Mouse (Mus musculus): ENCODE results near the gene Zfp423.
"Not testable (repeated sequence)": the region's sequence is repeated elsewhere in the genome, so short reads cannot be mapped to it uniquely, and the experiment has no call there.

Gene Zfp423

GRCm38 (mm10) chr8:87904108-87904507 is 55.3 kb downstream of the Zfp423 start:
- in situ Hi-C loops (cut with MboI, MseI) = no loop called here

DNA sequence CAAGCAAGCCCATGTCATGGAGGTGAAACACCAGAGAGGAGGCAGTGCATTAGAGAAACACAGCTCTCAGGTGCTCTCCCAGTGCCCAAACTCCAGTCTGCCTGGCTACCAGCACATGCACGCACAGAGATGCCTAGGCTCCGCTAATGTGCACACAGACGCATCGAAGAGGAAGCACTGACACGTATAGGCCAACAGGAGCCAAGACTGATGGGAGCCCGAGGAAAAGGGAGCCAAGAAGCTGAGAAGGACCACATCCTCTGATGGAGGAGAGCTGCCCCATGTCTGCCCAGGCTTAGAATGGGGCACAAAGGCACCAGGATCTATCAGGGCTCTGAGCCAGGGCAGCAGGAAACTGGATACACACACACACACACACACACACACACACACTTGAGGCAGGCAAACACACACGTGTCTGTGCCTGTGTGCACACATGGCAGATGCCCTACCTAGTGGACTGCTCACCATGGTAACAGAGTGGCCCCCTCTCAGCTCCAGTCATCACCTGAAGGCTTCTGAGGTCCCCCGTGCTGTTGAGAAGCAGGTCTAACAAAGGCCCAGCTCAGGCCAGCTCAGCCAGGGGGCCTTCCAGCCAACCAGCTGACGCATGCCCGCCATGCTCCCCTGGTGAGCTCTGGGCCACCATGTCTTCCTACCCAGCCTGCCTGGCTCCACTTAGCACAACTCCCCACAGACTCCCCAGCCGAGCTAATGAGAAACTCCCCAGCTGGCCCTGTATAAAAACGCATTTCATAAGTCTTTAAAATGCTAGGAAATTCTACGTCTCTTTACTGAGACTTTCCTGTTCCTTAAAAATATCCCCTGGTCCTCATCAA is 64.0 kb downstream of the Zfp423 start:
- in situ Hi-C loops (cut with MboI, MseI) = no loop called here

DNA sequence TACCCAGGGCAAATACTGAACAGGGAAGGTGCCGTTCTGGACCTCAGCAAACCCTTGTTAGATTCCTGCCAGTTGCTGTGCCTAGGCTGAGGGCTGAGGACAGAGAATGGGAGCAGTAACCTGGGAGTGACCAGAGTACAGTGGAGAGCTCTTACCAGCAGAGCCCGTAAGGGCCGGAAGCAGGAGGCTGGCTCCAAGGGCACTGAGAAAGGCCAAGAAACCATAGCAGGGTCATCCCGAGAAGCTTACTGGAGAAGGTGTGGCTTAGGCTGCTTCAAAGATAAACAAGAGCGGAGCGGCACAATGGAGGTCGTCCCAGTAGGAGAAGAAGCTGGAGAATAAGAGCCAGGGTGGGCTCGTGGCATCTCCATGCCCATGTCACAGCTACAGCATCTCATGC is 65.1 kb downstream of the Zfp423 start:
- in situ Hi-C loops (cut with MboI, MseI) = no loop called here

DNA sequence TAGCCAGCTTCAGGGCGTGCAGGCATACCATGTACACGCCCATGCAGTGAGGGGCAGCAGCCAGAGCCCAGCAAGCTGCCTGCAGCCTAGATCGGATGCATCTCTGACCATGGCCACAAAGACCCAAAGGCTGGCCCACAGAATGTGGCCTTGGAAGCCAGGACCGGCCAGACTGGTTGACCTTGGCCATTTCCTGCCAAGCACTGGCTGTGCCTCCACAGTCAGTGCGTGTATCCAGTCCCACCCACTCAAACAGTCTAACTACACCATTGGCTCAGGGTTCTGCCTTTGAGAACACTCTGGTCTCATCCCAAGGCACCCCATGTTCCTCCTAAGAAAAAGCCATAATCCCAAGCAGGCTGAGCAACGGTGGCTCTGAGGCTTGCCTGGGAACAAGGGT is 65.8 kb downstream of the Zfp423 start:
- in situ Hi-C loops (cut with MboI, MseI) = no loop called here

DNA sequence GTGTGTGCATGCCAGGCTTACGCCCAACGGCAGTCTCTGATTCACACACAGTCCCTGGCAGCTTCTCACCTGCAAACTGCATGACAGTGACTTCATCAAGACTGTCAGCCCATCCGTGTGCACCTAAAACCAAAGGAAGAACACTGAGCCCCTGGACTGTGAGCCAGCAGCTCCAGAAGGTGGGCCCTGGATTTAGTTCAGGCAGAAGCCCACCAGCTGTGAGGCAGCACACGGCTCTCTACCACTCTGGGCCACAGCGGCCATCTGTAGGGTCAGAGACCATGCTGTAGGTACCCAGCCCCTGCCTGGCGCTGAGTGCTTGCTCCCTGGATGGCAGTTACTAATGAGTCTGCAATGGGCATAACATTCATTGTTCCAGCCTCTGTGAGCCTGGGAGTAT is 66.5 kb downstream of the Zfp423 start:
- in situ Hi-C loops (cut with MboI, MseI) = no loop called here

- in situ Hi-C loops (cut with MboI, MseI) = no loop called here
These were observed 67.5 kb downstream of the Zfp423 start for GRCm38 (mm10) chr8:87891884-87892283.

- in situ Hi-C loops (cut with MboI, MseI) = no loop called here
These were observed 71.4 kb downstream of the Zfp423 start for GRCm38 (mm10) chr8:87887956-87888355.

DNA sequence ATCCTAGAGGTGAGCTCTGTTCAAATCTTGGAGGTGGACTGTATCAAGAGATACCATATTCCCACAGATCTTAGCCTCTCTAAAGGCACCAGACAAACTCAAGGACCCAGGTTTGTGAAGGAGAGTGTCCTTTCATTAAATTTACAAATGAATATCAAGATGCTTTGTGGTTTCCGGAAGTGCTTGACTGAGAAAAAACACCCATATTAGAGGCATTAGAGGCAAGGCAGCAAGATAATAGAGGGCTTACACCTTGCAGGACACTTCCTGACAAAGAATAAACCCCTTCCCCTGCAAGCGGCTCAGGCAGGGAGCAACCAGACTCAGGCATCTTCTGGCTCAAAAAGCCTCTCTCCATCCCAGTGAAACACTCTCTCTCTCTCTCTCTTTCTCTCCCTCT is 78.3 kb downstream of the Zfp423 start:
- in situ Hi-C loops (cut with MboI, MseI) = no loop called here

- in situ Hi-C loops (cut with MboI, MseI) = no loop called here
These were observed 83.5 kb downstream of the Zfp423 start for GRCm38 (mm10) chr8:87875852-87876251.

- in situ Hi-C loops (cut with MboI, MseI) = no loop called here
These were observed 83.9 kb downstream of the Zfp423 start for GRCm38 (mm10) chr8:87875452-87875851.

DNA sequence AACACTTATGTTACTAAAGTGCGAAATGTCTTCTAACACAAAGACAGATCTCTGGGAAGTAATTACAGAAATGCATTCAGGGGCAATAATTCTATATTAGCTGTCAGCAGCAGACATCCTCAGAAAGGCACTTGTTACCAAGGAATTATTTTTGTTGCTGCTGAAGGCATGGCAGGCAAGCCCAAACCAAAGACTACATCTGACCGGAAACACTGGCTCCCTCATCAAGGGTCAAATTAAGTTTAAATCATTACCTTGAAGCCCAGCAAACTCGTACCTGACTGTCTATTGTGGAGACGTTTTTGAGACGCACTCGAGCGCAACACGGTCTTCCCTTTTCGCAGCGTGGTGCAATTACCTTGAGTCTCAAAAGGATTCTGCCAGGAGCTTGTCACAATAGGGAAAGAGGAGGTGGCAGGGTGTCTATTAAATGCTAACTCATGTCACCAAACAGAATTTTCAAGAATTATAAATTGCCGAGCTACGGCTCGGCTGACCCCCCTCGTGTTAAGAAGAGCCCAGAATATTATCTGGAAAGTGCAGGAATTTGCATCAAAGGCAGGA is 86.3 kb downstream of the Zfp423 start:
- in situ Hi-C loops (cut with MboI, MseI) = no loop called here

GRCm38 (mm10) chr8:87872356-87872930 is 87.0 kb downstream of the Zfp423 start:
- in situ Hi-C loops (cut with MboI, MseI) = no loop called here

GRCm38 (mm10) chr8:87866586-87866985 is 92.8 kb downstream of the Zfp423 start:
- in situ Hi-C loops (cut with MboI, MseI) = no loop called here

DNA sequence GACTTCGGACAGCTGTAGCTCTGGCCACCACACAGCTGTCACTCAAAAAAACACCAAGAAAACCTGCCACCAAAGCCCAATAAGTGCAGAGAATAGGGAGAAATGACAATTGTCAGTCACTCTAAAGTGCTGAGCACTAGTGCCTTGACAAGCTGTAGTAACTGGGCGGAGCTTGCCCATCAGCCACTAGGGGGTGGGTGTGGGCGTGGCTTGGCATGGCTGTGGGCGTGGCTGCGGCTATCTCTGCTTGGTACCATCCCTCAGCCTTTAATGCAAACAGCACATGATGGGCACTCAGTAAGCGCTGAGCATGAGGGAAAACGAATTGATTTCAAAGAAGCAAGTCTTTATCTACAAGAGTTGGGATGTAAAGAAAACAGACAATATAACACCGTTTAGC is 95.2 kb downstream of the Zfp423 start:
- in situ Hi-C loops (cut with MboI, MseI) = no loop called here

DNA sequence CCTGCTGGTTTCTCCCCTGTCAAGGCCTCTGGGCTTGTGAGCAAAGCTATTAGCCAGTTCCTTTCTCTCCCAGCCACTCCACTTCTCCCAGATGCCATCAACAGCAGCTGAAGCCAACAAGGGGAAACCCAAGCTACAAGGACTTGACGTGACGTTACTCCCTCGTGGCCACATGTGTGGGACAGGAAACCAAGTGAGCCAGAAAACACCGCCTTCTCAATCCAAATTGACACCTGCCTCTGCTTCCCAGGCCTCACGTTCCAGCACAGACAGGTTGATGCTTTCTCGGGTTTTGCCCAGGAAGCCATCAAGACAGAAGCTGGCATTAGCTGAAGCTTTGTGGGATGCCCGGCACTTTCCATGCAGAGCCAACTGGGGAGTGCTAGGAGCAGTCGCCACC is 96.3 kb downstream of the Zfp423 start:
- in situ Hi-C loops (cut with MboI, MseI) = no loop called here

DNA sequence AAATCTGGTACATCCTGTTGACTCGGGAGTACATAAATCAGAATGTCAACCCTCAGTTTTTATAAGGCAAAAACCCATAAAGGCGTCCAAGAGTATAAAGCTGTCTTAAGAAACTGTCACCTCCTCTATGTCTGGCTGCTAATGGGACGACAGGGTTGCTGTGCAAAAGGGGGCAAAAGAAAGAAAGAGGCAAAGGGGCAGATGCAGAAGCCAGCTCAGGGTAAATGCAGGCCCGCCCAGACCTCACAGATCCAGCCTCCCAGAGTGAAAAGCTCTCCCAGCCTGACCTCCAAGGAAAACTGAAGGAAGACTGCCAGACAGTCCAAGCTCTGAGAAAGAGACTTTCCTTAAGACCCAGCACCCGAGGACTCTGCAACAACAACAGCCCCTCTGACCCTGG is 97.7 kb downstream of the Zfp423 start:
- in situ Hi-C loops (cut with MboI, MseI) = no loop called here

DNA sequence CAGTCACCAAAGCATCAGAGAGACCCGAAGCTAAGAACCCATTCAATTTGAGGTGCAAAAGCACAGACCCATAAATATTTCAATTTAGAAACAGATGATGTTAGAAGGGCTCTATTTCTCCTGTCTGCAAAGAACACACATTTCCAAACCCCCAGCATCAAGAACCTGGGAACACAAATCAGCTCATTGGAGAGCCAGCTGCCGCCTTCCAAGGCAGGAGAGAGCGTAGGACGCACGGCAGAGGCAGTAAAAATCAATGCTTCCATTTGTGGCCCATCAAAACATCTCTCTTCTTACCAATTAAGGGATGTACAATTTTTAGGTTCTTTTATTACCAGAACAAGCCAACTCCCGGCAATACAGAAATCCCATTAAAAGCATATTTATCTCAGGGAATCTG is 98.5 kb downstream of the Zfp423 start:
- in situ Hi-C loops (cut with MboI, MseI) = no loop called here

- in situ Hi-C loops (cut with MboI, MseI) = no loop called here
These were observed 107.5 kb downstream of the Zfp423 start for GRCm38 (mm10) chr8:87851871-87852270.

GRCm38 (mm10) chr8:87851380-87851779 is 108.0 kb downstream of the Zfp423 start:
- in situ Hi-C loops (cut with MboI, MseI) = no loop called here

GRCm38 (mm10) chr8:87848836-87849235 is 110.6 kb downstream of the Zfp423 start:
- in situ Hi-C loops (cut with MboI, MseI) = no loop called here

DNA sequence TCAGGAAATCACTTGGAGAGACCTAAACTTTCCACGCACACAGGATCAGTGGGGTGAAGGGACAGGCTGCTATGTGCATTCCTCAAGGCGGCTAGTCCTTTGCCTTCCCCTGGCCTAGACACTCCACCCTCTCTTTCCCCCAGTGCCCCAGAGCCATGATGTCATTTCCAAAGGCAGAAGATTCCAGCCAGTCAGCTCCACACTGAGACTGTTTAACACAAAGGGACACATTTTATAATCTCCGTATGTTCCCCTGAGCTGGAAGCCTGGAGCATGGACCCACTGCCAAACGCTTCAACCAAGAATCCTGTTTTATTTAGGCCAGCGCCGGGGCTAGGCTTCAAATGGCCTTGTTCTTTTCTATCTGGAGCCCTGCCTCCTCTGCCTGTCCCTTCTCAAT is 111.6 kb downstream of the Zfp423 start:
- in situ Hi-C loops (cut with MboI, MseI) = no loop called here

DNA sequence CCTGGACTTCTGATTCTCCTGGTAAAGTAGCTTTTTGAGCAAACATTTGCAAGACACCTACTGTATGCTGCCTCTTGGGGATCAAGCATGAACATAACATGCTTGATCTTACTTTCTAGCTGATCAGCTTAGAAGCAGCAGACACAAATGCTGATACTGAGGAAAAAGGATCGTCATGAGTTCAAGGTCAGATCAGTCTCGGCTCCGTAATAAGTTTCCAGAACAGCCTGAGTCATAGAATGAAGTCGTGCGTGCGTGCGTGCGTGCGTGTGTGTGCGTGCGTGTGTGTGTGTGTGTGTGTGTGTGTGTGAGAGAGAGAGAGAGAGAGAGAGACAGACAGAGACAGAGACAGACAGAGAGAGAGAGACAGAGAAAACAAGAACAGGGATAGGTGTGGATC is 117.3 kb downstream of the Zfp423 start:
- in situ Hi-C loops (cut with MboI, MseI) = not testable (repeated sequence)

DNA sequence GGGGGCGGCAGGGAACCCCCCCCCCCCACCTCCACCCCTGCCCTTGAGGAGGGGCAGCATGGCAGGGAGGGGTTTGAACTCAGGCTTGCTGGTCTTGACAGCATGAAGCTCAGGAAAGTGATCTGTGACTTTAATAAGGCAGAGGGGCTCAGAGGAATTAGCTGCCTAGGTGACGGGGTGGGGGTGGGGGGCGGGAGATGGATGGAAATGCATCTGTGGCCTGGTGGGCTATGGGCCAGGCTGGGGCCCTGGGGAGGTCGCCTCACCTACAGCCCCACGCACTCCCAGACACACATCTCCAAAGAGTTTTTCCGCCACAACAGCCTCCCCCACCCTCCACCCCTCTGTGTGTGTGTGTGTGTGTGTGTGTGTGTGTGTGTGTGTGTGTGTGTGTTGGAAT is 122.1 kb downstream of the Zfp423 start:
- in situ Hi-C loops (cut with MboI, MseI) = no loop called here

All from regulatory T cell (primary cell).